Mouse (Mus musculus) R1 (cell line): Measurements from ENCODE around the gene Ppp2r5d.
A peak's percentile ranks its signal among the peaks of the same experiment; 100 is the strongest.

ENCODE experiments used
- DNase-seq: peaks from one replicate; pipeline ENCODE4 v3.0.0-alpha.2; 2018; ENCODE audit warnings: low read depth, low spot score

Ppp2r5d gene

DNA sequence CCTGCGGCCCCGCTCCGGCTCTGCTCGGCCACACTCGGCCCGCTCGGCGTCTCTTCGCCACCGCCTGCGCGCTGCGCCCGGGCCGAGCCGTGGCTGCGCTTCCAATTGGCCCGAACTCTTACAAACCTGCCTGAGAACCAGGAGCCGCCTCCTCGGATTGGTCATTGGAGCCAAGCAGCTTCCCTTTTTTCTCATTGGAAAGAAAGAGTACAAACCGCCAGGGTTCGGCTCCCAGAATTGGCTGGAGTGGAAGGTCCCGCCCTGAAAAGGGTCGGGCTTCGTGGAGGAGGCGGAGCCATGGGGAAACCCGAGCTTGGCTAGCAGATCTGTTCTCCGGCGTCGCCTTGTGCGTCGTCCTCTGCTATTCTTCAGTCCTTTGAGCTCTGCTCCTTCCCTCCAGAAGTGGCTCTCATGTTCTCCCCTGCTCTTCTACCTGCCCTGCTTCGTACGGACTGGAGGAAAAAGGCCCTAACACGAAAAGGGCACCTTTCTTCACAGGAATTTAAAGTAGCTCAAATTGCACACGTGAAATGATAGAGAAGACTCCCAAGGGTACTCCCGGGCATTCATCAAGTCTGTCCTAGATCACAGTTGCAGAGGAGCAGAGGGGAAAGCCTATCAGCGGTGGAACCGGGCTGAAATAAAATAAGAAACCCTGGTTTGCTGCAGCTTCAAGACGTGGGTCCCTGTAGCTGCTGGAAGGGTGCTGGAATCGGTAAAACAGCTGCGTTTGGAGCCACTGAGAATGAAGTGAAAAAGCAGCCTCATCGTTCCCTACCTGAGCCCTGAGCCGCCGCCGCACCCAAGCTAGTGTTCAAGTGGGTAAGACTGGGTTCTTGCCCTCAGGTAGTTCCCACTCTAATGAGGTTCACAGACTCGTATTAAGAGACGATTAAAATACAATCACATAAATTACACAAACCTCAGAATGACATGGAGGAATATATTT, at the start of gene Ppp2r5d:
Ppp2r5d (minus strand) TSS at position 225 of the 949 bp plus-strand sequence.
- DNase-seq, result peak; percentile 100

DNA sequence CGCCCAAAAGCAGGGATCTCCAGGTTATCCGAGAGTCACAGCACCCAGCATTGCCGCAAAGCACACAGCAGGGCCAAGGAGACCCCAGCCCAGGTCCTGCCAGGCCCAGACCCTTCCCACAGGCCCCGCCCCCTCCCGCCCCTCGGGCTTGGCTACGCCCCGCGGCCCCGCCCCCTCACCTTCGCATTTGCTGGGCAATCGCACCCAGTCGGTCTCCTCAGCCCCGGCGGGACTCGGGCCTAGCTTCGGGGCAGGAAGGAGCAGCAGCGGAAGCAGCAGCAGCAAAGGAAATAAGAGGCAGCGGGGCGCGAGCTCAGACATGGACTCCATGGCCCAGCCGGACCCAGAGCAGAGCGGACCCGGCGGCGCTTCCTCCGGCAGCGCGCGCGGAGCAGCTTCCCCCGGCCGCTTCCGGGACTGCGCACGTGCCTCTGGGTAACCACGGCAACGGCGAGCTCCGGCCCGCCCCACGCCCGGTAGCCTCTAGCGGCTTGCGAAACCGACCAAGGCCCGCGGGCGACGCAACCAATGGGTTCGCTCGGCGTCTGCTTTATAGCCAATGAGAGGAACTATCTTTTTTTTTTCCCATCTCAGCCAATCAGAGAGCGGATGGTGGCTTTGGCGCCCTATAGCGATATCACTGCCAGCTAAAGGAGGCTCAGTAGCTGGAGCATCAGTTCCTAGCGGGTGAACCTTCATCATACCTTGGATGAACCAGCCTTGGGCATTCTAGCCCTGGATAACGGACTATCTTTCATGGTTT, 47.1 kb upstream of the Ppp2r5d start, which contains the start of gene Cnpy3:
Cnpy3 (minus strand) TSS at position 421 of the 763 bp plus-strand sequence.
- peak; percentile 99 for DNase-seq

DNA sequence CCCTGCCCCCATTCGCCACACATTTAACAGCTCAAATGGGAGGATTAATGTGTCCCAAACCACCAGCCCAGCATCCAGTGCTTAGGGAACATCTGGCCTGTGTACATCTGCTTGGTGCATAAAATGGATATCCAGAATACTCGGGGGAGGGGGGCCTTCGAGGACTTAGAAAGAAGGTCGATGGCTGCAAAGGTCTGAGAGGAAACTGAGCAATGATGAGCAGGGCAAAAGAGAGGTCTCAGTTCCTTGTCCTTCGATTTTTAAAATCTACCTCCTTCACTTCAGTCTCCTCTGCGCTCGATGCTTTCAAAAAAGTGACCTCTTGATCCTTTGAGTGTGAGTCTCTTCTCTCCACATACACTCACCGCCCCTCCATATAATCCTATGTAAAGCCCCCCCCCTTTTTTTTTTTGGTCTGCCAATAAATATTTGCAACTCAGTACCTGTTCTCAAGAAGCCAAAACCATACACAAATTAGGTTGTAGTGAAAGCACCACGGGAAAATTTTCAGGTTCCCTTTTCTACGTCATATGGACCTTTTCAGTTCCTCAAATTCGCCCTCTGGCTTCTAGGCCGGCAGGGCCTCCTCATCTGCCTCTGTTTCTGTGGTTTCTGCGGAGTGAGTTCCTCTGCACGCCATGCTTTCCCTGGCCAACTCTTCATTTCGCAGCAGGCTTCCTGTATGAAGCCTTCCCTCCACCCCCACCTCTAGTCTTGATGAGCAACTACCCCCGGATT, 46.3 kb upstream of the Ppp2r5d start:
- no peak for DNase-seq

DNA sequence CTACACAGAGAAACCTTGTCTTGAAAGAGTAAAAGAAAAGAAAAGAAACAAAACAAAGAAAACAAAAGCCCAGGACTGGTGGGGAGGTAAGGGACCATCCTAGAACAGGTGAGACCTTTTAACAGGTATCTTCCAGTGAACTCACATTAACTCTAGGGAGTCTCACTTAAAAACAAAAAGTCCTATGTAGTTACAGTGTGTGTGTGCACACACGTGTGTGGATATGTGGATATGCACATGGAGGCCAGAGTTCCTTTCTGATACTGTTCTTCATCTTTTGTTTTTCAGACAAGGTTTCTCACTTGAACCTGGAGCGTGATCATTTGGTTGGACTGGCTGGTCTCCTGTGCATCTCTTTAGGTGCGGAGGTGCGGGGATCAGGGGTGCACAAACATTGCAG, 45.7 kb upstream of the Ppp2r5d start:
- no peak for DNase-seq

DNA sequence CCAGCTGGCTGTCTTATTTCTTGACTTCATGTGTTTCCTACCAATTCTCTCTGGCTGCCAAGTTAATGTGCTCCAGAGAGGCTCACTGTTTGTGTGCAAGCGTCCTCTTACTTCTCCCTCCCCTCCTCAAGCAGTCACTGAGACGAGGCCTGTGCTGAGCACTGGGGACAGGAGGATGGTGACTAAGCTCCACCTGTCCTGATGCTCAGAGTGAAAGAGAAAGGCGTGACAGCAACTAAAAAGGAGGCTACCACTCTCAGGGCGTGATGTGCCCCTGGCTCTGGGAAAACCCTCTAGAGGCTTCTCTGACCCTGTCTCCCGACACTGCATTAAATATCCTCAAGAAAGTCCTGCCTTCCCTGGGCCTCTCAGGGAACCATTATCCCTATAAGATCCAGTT, 44.4 kb upstream of the Ppp2r5d start:
- DNase-seq, result no peak

DNA sequence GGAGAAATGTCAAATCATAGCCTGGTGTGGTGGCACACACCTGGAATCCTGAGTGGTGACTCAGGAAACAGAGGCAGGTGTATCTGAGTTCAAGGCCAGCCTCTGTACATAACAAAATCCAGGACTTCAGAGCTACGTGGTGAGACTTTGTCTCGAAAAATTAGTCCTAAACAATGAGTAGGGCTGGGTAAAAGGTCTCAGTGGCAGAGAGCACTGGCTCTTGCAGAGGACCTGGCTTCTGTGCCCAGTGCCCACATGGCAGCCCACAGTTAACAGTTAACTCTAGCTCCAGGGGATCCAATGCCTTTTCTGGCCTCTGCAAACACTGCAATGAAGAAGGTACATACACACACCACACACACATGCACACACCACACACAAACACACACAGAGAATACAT, 42.9 kb upstream of the Ppp2r5d start:
- no peak for DNase-seq

DNA sequence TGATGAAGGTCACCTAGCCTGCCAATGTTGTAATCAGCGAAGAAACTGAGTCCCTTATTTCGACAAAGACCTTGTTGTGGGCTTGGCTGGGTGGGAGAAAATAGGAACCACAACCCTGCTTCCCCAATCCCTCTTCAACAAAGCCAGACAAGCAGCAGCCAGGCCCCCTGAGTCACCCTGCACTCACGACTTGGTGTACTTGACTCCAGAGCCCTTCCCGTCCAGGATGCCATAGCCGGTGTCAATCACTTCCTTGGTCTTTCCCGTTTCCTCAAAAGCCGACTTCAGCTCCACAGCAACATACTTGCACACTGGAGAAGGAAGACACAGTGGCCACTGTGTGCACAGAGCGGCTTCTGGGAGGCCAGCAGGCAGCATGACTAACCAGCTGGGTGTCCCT, 42.3 kb upstream of the Ppp2r5d start:
- no peak for DNase-seq

DNA sequence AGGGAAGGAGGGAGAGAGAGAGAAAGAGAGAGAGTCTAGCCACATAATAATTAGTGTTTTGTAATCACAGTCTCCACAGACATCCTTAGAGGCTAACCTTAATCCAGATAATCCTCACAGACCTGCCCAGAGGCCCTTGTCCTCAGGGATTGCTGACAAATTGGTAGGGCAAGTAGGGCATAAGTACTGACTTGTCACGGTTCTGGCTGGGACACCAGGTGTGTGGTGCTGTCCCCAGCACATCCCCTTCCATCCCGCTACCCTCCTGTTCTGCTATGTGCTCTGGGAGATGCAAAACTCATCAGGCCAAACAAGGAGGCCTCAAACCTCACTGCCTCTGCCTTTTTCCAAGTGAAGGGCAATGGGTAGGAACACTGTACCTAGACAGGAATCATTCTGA, 40.6 kb upstream of the Ppp2r5d start:
- DNase-seq, result no peak

DNA sequence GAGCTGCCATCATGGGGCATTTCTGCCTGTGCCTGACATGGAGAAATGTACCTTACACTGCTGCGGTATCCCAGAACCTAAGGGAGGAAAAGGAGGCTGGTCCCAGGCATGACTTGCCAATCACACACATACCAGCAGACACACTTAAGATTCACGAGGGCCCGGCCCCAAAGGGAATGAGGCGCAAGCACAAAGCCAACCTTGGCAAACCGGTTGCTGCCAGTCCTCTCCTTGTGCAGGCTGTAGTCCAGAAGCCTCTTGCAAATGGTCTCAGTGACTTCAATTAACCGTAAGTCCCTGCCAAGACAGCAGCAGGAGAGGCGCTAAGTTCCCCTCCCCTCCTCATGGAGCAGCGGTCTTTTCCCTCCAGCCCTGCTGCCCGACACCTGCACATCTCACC, 38.1 kb upstream of the Ppp2r5d start:
- DNase-seq, result no peak

DNA sequence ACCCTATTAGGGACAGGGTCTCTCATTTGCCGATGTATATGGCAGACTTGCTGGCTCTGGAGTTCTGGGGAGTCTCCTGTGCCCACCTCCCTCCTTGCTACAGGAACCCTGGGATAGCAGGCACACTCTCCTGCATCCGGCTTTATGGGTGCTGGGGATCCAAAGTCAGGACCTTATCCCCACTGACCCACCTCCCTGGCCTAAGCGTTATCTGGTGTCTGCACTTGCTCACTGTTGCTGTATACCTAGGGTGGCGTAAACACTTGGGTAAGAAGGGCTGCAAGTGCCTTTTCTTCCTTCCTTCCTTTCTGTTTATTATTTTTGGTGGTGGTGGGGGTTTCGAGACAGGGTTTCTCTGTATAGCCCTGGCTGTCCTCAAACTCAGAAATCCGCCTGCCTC, 36.4 kb upstream of the Ppp2r5d start:
- DNase-seq, result no peak

DNA sequence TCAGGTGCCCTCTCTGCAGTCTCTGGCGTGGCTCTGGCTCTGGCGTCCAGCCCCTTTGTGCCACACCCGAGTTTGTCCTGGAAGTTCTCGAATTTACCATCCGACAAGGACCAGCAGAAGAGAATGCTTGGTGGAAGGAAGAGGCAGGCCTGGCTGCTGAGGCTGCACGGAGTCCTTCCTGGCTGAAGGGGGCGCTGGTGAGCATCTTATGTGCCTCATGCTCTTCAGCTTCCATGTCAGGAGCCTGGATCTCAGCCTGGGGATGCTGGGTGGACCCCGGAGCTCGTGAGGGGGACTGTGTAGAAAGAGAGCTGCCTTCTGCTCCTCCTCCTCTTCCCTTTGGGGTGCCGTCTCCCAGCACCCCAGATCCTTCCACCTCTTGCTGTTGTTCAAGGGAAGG, 31.2 kb upstream of the Ppp2r5d start:
- peak; percentile 81 for DNase-seq

DNA sequence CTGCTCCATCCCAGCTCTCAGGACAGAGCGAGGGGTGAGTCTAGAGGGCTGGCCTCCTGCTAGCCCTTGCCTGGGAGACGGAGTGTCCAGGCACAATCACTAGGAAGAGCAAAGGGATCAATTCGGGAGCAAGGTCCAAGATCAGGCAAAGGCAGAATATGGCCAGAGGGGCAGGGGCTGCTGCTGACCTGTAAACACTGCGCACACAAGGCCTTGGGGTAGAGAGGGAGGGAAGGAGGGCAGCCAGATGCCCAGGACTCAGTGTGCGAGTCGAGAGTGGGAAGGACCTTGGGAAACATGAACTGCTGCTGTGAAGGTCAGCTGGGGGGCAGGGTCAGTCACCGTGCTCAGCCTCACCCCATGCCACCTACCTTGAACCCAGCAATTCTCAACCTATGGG, 30.4 kb upstream of the Ppp2r5d start:
- no peak for DNase-seq

DNA sequence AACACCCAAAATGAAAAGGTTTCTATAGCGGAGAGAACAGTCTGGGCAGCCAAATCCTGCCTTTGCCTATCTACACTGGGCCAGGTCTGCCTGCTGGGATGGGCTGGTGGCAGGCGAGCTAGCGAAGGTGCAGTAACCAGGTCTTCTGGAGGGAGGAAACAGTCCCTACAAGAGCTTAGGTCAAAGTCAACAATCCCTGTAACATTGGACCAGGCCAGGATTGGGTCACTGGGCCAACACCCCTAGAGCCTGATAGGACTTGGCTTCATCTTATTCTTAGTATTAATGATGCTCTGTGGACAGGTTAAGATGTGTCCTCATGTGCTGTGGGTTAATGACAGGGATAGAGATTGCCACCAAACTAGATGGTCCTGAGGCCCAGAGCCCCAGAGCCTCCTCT, 29.1 kb upstream of the Ppp2r5d start:
- DNase-seq, result no peak

DNA sequence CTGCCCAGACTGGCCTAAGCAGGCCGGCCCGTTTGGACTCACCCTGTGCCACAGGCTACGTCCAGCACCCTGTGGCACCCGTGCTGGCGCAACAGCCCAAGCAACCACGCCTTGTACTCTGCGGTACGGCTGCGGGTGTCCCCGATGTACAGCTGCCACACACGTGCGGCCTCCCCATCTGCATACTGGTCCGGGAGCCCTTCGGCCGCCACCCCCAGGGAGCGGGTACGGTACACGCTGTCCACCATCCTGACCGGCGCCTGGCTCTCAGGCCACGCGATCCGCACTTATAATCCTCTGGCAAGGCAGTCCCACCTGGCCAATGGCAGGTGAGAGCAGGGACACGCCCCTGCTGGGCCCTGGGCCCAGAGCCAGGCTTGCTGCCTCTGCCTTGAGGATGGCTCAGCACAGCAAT, 24.0 kb upstream of the Ppp2r5d start, which contains the start of gene Gnmt:
Gnmt (minus strand) TSS at position 265 of the 415 bp plus-strand sequence.
- DNase-seq, result peak; percentile 64

DNA sequence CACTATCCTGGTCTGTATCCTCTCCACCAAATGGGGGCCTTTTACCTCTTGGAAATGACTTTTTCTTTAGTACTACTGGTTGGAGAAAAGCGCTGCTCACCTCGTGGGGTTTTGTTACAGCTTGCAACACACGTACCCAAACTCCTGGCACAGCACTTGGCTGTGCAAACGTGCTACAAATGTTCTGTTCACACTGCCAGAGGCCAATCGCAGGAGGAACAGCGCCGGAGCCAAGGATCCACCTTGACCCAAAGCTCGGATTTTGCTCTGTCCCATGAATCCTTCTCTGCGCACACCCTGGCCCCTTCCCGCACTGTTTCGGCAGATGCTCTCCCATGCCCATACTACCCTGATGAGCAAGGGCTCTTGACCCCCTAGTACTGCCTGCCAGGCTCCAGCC, 23.6 kb upstream of the Ppp2r5d start:
- DNase-seq, result peak; percentile 57

DNA sequence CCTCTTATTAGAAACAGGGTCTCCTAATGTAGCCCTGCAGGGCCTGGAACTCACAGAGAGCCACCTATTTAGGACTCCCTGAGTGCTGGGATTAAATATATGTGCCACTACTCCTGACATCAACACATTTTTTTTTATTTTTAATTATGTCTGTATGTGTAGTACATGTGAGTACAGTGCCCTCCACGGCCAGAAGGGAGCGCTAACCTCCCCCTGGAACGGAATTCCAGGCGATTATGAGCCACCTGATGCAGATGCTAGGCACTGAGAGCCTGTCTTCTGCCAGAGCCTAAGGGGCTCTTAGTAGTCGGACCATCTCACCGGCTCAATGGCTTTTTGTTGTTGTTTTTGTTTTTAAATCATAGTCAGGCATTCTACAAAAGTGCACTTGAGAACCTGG, 23.1 kb upstream of the Ppp2r5d start:
- DNase-seq, result peak; percentile 89

DNA sequence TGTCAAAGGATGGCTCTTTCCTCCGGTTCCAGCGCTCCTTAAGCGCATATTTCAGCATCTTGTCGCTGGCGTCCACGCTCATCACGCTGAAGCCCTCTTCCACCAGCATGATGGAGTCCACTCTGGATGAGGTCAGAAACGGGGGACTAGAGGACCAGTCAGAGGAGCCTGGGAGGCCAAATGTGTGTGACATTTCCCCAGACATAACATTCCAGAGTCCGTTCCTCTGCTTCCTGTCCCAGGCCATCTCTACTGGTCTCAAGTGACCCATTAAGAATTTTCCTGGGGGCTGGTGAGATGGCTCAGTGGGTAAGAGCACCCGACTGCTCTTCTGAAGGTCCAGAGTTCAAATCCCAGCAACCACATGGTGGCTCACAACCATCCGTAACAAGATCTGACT, 22.4 kb upstream of the Ppp2r5d start:
- DNase-seq, result no peak

DNA sequence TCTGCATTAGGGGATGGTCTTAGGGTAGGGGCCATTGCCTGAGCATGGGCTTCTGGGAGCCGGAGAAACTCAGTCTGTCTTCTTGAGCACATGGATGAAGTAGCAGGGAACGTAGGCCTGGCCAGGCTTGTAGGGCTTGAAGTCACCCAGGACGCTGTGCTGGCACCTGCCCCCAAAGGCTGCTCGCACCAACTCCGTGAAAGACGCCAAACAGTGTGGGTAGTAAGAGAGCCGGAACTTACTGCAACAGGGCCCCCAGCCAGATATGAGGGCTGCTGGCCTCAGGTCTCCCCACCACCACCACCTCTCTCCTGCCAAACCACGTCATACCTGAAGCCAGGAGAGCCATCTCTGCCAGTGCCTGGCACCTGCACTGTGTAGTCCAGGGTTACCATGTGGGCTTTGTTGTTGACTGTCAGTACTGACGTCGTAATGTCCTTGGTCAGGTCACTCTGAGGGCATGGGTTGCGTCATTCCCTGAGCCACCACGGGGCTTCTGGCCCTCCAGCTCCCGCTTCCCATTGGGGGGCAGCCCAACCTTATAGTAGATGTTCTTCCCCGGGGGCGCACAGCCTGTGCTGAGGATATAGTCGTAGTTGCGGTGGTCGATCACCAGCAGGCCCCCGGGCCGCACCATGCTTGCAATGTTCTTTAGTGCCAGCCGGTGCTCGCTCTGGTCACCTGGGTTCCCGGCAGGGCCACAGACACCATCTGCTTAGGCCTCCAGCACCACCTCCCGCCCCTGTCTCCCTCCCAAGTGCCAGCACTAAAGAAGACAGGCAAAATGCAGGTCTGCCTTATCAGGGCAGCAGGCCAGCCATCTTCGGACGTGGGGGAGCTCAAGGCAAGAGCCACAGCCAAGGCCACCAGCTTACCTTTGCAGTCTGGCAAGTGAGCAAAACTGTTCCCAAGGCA, 21.1 kb upstream of the Ppp2r5d start:
- no peak for DNase-seq

DNA sequence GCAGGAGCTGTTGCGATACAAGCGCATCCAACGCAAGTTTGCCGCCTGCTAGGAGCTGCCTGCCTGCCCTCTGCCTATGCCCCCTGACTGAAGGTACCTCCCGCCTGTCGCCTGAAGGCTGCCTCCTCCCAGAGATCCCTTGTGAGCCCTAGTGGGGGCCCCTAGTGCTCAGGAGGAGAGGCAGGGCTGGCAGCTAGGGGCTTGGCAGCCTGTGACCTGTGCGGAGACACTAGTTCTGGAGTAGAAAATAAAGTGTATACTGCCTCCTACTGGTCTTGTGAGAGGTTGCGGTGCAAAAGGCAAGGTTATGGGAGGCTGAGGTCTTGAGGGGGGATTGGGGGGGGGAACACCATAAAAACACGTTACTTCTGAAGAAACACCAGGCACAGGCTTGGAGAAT, 20.4 kb upstream of the Ppp2r5d start:
- DNase-seq, result peak; percentile 87

DNA sequence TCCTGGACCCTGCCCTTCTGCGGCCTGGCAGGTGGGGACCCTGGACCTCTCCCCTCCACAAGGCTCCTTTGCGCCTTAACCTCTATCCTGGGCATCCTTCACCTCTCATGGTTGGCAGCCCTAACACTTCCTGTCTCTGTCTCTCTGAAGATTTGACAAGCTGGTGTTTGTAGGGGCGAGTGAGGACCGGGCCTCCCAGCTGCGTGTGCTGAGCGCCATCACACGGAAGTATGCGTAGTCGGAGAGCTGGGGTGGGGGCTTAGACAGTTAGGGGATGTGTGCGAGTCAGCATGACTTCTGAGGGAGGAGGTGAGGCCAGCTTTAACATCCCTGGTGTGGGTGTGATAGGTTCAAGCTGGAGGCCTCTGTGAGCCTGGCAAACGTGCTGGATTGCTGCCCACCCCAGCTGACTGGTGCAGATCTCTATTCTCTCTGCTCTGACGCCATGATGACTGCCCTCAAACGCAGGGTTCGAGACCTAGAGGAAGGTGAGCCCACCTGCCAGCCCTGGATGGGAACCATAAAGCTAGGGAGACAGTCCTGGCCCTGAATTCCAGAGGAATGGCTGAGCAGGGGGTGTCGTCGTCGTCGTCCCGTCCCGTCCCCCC, 19.7 kb upstream of the Ppp2r5d start:
- DNase-seq, result no peak
